Mouse (Mus musculus) embryonic stem cell, embryonic (primary cell): ENCODE data around the gene Gm10985.

Experiments
- CTCF ChIA-PET, 4 experiments: fragments of 300-600 bp in 2 of 4; fragments of 350-600 bp in 2 of 4; sonication (Branson Sonifier 250); formaldehyde crosslinking; loops; one replicate each; lab custom pipeline; 2022; ENCODE audit warnings: inconsistent platforms in 2 of 4; lab: Charles Lee
- POLR2A ChIA-PET, 4 experiments: fragments of 300-600 bp in 2 of 4; fragments of 350-600 bp in 2 of 4; sonication (Branson Sonifier 250); formaldehyde crosslinking; loops; one replicate each; lab custom pipeline; 2022; ENCODE audit warnings: antibody characterized with exemption in 4 of 4, inconsistent platforms in 1 of 4; lab: Charles Lee

The Gm10985 gene

DNA sequence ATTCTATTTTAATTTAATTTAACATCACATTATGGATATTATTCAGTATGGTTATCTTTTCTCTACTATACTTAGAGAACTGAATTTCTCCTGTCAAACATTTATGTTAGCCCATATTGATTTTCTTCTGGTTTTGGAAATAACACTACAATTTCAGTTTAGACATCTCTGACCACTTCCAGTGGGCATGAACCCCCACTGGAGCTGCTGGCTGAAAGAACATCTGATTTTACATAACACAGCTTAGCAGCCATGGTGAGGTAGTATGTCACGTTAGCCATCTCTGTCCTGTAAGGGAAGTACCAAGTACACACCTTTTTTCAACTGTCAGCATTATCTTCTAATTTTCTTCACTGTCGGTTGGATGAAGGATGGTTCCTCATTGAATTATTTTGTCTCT is at the start of gene Gm10985:
Gene Gm10985 (plus strand): TSS at position 301 of the 400 bp plus-strand sequence.
- ChIA-PET POLR2A (no interaction called here), CTCF (no interaction called here)

DNA sequence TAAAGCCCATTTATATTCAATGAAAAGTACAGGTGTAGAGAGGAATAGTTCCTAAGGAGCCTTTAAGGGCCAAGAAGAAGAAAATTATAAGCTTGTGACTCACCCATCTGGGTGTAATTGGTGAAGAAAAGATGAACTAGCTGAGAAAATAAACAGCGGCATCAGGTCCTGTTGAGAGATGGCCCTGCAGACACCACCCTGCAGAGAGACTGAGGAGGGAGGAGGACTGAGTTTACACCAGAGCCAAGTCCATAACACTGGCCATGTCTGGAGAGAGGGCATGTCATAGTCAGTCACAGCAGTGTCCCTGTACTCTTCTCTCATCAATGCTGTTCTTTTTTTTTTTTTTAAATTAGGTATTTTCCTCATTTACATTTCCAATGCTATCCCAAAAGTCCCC is 48.0 kb upstream of the Gm10985 start:
- ChIA-PET POLR2A (no interaction called here), CTCF (no interaction called here)

DNA sequence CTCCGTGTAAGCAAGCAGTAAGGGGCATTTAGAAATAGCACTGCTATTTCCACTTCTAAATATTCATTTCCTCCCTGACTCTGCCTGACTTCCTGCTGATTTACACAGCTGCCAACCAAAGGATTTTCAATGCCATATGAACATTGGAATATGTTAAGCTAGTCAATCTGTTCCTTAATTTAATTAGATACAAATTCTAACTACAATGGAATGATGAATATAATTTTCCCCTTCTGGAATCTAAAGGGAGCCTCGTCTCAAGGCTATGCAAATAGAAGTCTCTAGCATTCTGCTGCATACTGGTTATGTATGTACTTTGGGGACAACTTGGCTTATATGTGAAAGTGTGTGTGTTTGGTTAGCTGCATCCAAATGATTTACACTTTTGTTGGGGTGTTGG is 45.2 kb upstream of the Gm10985 start:
- POLR2A ChIA-PET, result interaction anchor here in 1 of 4 experiments (0.6 kb wide), 1 partner anchor 327 kb away, joined by 3 read pairs; no protein-coding TSS in a partner anchor
- CTCF ChIA-PET, result no interaction called here

DNA sequence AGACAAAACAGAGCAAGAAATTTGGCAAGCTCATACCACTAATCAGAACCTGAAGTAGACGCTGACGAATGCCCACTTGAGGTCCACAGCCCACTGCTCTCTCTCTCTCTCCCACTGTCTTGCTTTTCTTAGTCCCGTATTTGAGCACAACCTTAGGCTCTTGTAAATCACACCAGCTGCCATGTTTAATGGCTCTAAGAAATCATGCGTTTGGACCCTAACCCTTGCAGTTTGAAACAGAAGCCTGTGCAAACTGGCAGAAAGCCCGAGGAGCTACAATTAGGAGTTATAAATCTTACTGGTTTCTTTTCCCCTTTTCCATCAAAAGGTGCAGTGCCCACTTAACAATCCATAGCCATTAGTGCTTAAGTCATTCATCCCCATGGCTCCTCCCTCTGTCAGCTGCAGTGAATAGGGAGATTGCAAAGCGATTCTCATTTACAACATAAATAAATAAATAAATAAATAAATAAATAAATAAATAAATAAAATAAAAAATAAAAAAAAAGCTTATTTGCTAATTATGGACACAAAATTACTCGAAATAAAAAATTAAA is 31.4 kb upstream of the Gm10985 start:
- ChIA-PET CTCF (interaction anchor here in 1 of 4 experiments (0.7 kb wide), 1 partner anchor 525 kb away, joined by 4 read pairs; no protein-coding TSS in a partner anchor), POLR2A (no interaction called here)

DNA sequence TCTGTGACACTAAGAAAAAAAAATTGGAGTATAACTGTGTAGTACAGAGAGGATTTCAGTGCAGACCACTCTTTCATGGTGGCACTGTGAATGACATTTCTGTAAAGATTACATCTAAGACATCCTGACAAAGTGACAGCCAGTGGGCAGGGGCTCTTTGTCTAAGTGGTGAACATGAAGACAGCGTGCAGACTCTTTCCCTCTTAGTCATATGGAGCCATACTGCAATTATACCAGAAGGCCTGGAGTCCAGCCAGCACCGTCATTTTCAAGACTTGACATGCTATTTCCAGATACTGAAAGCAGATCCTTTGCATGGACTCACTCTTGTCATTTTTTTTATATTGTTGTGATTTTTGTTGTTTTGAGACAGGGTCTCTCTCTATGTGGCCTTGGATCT is 10.6 kb upstream of the Gm10985 start:
- POLR2A ChIA-PET, result no interaction called here
- CTCF ChIA-PET, result no interaction called here

DNA sequence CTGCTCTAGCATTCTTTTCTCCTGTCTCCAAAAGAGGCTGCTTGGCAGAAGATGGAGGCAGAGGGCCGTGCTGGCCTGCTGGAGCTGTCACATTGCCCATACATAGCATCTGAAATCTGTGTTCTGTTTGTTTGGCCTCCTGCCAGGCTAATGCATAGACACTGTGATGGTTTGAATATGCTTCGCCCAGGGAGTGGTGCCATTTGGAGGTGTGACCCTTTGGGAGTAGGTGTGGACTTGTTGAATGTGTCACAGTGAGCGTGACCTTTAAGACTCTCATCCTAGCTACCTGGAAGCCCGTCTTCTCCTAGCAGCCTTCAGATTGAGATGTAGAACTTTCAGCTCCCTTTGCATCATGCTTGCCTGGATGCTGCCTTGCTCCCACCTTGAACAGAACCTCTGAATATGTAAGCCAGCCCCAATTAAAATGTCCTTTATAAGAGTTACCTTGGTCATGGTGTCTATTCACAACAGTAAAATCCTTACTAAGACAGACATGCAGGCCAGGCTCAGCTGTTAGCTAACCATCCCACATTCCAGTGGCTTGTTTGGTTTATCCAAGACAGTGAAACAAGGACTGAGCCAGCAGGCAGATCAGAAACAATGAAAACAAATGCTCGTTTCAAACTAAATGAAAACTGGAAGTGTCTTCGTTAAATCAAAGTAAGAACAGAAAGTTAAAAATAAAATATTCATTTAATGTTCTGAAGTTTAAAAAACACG is 1.5 kb downstream of the Gm10985 start:
- ChIA-PET CTCF (no interaction called here), POLR2A (no interaction called here)

DNA sequence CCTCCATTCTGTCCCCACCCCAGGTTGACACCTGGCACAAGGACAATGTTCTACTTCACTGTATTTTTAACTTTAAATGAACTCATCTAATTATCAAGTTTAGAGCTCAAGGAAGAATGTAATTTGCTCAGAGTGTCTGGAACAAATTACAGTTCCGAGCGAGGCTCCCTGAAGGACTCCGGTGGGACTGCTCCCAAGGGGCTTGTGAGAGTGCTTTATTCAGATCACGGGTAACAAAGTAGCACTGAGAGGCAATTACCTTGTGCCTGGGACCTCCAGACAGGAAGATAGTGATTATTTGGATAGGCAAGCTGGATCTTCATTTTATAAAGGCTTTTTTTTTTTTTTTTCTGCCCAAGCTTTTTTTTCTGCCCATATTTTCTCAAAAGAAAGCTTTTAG is 2.8 kb downstream of the Gm10985 start:
- CTCF ChIA-PET, result no interaction called here

DNA sequence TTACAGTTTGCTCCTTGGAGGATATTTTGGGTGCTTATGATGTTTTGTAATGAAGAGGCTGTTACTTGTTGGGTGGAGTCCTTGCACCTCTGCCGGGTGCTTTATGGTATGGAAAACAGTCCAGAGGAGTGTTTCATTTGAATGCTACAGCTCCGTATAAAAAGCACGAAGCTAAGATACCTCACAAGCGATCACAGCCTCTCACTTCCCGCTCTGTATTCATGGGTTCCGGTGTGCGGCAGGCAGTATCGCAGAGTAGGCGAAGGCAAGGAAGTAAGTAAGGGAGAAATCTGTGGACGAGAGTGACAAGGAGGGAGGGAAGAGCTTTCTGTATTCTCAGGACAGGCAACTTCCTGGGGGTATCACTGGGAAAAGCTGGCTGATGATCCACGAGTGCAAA is 3.4 kb downstream of the Gm10985 start:
- CTCF ChIA-PET, result no interaction called here

More for the DNA sequence above, 2.8 kb downstream of the Gm10985 start:
- POLR2A ChIA-PET, result no interaction called here

DNA sequence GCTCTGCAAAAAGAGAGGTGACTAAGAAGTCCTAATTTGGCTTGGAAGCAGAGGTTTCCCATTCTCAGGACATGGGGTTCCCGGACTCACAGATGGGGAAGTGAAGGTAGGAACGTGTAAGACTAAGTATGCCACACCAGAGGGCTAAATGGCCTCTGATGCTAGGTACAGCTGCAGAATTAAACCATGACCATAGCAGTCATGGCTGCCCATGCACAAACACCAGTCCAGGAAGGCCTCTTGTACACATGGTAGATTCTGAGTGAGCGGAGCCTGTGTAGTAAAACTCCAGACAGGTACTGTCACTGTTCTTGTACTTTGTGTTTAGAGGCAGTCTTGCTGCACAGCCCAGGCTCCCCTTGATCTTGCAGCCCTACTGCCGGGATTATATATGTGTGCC is 9.4 kb downstream of the Gm10985 start:
- POLR2A ChIA-PET, result interaction anchor here in 1 of 4 experiments (1.0 kb wide), 1 partner anchor 17 kb away, joined by 3 read pairs; no protein-coding TSS in a partner anchor
- CTCF ChIA-PET, result no interaction called here

More for the DNA sequence above, 3.4 kb downstream of the Gm10985 start:
- POLR2A ChIA-PET, result no interaction called here

DNA sequence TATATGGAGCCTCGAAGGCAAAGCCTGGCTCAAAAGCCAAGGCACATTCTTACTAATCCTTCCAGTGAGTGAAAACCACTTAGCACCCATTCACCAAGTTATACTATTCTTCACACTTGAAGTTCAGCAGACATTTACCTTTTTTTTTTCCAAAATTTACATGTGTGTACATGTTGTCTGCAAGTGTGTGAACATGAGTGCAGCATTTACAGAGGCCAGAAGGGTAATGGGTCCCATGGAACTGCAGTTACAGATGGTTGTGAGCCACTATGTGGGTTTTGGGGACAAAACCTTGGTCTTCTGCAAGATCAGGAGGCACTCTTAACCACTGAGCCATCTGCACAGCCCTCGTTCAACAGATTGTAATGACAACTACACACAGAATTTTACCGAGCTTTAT is 9.9 kb downstream of the Gm10985 start:
- CTCF ChIA-PET, result no interaction called here

DNA sequence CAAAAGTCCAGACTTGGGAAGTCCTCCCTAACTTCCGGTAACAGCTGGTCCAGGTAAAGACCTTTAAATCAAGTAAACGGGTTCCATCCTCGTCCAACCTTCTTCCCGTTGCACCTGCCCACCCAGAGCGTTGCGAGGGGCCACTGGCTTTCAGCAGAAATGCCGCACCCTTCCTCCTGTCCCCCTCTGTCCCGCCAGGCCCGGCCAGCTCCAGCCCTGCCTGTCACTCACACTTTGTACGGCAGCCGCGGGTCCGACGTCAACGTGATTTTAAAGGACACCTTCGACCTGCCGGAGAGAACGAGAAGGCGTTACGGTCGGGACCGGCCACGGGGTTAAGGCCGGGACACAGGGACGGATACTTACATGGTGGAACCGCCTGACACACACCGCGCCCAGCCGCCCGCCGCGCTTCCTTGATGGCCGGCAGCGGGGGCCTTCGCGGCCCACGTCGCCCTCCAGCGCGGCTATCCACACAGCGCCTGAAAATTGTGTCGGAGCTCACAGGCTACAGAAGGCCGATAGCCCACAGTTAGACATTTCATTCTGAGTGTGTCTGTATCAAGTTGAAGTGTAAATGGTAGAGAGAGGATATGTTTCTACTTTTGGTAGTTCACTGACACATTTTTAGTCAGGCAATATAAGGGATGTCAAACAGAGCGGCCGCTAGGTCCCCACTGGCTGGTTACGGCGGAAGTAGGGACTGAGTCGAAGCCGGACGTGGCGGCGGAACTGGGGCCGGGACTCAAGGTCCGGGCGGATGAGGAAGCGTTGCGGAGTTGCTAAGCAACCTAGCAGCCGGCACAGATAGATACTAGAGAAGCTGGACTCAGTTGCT is 18.7 kb downstream of the Gm10985 start, which contains the start of gene Ufm1:
Gene Ufm1 (minus strand): TSS at position 448 of the 838 bp plus-strand sequence.
- POLR2A ChIA-PET, result interaction anchor here in 2 of 4 experiments (0.6 to 1.2 kb wide), 4 partner anchors 11 to 206 kb away, joined by 3 to 4 read pairs (median 4); partner anchors contain the start of gene Frem2 (in 1 of the 2)
- CTCF ChIA-PET, result interaction anchor here in 1 of 4 experiments (0.6 kb wide), 1 partner anchor 883 kb away, joined by 3 read pairs; no protein-coding TSS in a partner anchor

More for the DNA sequence above, 9.9 kb downstream of the Gm10985 start:
- POLR2A ChIA-PET, result no interaction called here

DNA sequence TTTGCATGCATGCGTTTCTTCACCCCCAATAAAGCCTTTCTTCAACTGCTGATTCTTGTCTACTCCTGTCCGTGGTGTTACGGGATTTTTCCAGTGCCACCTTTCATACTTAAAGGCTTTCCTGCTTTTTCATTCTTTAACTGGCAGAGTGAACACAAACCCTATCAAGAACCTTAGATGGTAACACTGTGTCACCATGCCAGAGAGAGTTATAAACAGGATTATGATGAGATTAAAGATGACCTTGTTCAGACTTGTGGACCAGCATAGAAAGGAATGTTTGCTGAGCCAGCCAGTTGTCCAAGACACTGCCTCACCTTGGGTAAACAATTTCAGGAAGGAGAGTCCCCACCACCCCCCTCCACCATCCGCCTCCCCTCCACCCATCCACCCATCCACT is 23.3 kb downstream of the Gm10985 start:
- ChIA-PET CTCF (interaction anchor here in 1 of 4 experiments (1.0 kb wide), 1 partner anchor 278 kb away, joined by 3 read pairs; no protein-coding TSS in a partner anchor), POLR2A (no interaction called here)

DNA sequence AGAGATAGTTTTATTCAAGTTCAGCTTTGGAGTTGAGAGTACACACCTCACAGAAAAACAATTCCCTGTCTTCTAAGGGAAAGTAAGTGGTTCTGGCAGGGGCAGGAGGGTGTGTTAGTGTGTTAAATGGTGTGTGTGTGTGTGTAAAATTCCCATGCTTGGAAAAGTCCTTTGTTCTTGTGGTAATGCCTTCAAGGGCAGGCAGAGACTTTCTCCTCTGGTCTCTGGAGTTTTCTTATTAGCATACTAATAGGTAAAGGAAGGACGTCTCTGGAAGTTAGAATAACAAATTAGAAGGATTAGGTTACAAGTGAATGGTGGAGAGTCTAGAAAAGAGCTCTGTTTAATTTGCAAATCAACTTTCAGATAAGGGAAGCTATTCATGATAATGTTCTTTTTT is 24.4 kb downstream of the Gm10985 start:
- ChIA-PET POLR2A (interaction anchor here in 3 of 4 experiments (0.7 to 1.0 kb wide), 4 partner anchors 8 to 409 kb away, joined by 3 to 6 read pairs (median 4); no protein-coding TSS in a partner anchor), CTCF (interaction anchor here in 1 of 4 experiments (0.7 to 1.0 kb wide), 2 partner anchors 142 to 279 kb away, joined by 3 read pairs; no protein-coding TSS in a partner anchor)

DNA sequence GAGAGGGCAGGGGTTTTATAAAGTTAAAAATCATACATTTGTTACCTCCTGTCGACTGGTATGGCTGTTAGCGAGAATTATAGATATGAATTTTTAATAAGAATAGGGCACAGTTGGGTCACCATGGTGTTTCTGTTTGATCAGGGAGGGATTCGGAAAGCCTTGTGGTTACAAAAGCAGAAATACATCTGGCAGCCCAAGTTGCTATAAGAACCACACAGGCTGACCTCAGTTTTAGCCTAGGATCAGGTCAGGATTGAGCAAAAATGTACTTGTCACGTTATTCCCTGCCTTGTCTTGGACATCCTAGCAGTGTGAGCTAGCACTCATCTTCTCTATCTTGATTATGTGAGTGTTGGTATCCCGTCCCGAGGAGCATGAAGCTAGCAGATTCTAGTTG is 25.6 kb downstream of the Gm10985 start:
- ChIA-PET CTCF (no interaction called here), POLR2A (interaction anchor here in 1 of 4 experiments (0.9 kb wide), 1 partner anchor 17 kb away, joined by 3 read pairs; no protein-coding TSS in a partner anchor)

DNA sequence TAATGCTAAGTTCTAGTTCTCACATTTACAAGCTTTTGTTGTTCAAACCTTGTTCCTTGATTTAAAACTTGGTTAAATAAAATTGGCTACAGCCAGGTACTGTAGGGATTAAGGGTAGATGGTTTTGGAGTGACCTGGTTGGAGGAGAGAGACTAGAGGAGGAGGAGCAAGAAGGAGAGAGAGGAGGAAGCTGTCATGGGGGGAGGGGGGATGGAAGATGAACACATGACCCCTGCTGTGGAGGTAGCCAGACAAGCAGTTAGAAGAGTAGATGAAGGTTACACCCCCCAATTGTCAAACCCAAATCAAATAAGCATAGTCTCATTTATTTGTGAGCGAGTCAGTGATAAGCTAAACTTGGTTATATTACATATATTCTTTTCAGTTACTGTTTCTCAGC is 26.7 kb downstream of the Gm10985 start:
- CTCF ChIA-PET, result interaction anchor here in 1 of 4 experiments (0.6 kb wide), 1 partner anchor 71 kb away, joined by 5 read pairs; no protein-coding TSS in a partner anchor
- POLR2A ChIA-PET, result interaction anchor here in 1 of 4 experiments (1.4 kb wide), 1 partner anchor 10 kb away, joined by 4 read pairs; no protein-coding TSS in a partner anchor

DNA sequence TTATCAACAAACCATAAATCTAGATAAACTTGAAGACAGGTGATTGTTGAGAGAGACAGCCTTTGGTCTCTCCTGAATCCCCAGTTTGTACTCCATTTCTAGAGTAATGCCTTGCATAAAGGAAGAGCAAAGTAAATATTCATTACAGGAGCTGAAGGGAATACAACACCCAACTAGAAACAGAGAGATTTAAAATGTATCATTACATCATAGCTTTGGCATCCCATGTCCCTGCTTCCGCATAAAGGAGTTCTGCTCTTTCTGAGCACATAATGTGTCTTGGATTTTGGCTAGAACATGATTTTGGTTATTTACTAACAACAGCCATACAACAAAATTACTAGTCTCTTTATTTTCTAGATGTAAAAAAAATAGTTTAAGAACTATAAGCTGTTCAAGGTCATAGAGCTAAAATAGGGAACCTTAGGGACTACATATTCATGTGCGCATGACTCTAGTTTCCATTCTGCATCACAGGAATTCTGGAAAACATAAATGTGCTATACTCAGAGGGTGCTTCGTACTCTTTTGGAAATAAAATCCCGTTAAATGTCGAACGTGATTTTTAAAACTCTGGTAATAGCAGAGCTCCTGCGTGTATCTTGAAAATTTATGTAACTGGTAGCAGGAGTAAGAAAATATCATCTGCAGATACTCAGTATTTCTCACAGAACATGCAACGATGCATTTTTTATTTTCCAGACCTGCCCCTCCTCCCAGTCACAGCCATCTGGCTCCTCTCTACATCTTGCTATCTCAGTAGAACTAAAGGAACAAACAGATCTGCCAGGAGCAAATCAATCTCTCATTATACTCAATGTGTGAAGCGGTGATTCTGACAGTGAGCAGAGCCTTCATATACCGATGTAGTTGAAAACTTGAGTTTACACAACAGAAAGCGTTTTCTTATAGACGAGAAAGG is 46.0 kb downstream of the Gm10985 start:
- CTCF ChIA-PET, result no interaction called here
- POLR2A ChIA-PET, result no interaction called here
